Mouse (Mus musculus) stomach, embryonic 14.5 days (tissue): ENCODE measurements around the gene Gm17428. TPM values are rescaled to one million over a fixed set of nuclear protein-coding genes. Genes with fewer than 3 reads are reported as not detected.
"Not testable (repeated sequence)": the region's sequence is repeated elsewhere in the genome, so short reads cannot be mapped to it uniquely, and the experiment has no call there.

Experiments used
- ATAC-seq: fragments of 200-750 bp; cut with Nextera tagmentation; 2 replicates; pipeline ENCODE4 v1.8.0; 2017; ENCODE audit warnings: low read depth, moderate TSS enrichment; ENCODE audit not compliant: insufficient number of reproducible peaks, insufficient read depth, low FRiP score
- H3K27ac ChIP-seq: fragments of 300-500 bp; sonication (generic); 2 replicates; pipeline ENCODE4 v1.5.1; 2014; ENCODE audit warnings: mild to moderate bottlenecking, low read length, moderate library complexity, mixed read lengths
- H3K27me3 ChIP-seq: fragments of 300-500 bp; sonication (generic); 2 replicates; pipeline ENCODE4 v1.6.1; 2014; ENCODE audit warnings: low read length, control low read depth, mixed read lengths; ENCODE audit not compliant: control insufficient read depth, insufficient read depth
- H3K36me3 ChIP-seq: fragments of 300-500 bp; sonication (generic); 2 replicates; pipeline ENCODE4 v1.6.1; 2014; ENCODE audit warnings: mild to moderate bottlenecking, control low read depth, low read length, moderate library complexity, mixed read lengths; ENCODE audit not compliant: control insufficient read depth, insufficient read depth
- H3K4me1 ChIP-seq: fragments of 300-500 bp; sonication (generic); 2 replicates; pipeline ENCODE4 v1.6.1; 2014; ENCODE audit warnings: low read length, control low read depth, mixed read lengths; ENCODE audit not compliant: control insufficient read depth, insufficient read depth
- H3K4me2 ChIP-seq: fragments of 300-500 bp; sonication (generic); replicated peaks from 2 replicates; pipeline ENCODE4 v1.6.1; 2014; ENCODE audit warnings: low read depth, low read length, control low read depth
- H3K4me3 ChIP-seq: fragments of 300-500 bp; sonication (generic); 2 replicates; pipeline ENCODE4 v1.5.1; 2014; ENCODE audit warnings: low read depth, low read length, control low read depth
- H3K9ac ChIP-seq: fragments of 300-500 bp; sonication (generic); replicated peaks from 2 replicates; pipeline ENCODE4 v1.6.1; 2014; ENCODE audit warnings: low read depth, mild to moderate bottlenecking, control low read depth, low read length, moderate library complexity, mixed read lengths
- H3K9me3 ChIP-seq: fragments of 300-500 bp; sonication (generic); 2 replicates; pipeline ENCODE4 v1.6.1; 2016; ENCODE audit warnings: low read depth, low read length, control low read depth; ENCODE audit not compliant: control insufficient read depth
- WGBS: fragments of 180-500 bp; shearing (Covaris S2); extraction: QIAGEN DNeasy Blood & Tissue Kit; methylation state at CpG from one replicate; pipeline ENCODE4 v1.1.7; 2014; 5-methylcytosine and 5-hydroxymethylcytosine counted together
- polyA plus RNA-seq: library from polyadenylated mRNA; unstranded; fragments of >200 nt; fragmentation: Nextera tagmentation; extraction: Ambion mirVana; gene quantifications from 2 replicates; pipeline ENCODE4 v1.2.1, GENCODE M21; 2014

Gene Gm17428
- polyA plus RNA-seq, 1 experiment from 2014 or later, result not detected

- H3K4me2 ChIP-seq, result no peak overlapping the region
- no peak overlapping the region for H3K4me3 ChIP-seq
- H3K27ac ChIP-seq, result no peak overlapping the region
- no peak for ATAC-seq
- no peaks in the 10 kb centered on the region for H3K36me3 ChIP-seq
- WGBS, result 85% methylated on average over 3 of the region's 3 CpGs
- H3K4me1 ChIP-seq, result no peaks in the 10 kb centered on the region
- H3K27me3 ChIP-seq, result no peaks in the 10 kb centered on the region
- H3K9ac ChIP-seq, result no peak overlapping the region
- no peaks in the 10 kb centered on the region for H3K9me3 ChIP-seq
Measured at GRCm38 (mm10) chr14:54959197-54959596, 17.5 kb upstream of the Gm17428 start.

GRCm38 (mm10) chr14:54959853-54960613, 16.7 kb upstream of the Gm17428 start:
- H3K4me2 ChIP-seq, ATAC-seq, H3K4me1 ChIP-seq, H3K36me3 ChIP-seq, H3K9me3 ChIP-seq, H3K4me3 ChIP-seq, H3K9ac ChIP-seq, H3K27me3 ChIP-seq, H3K27ac ChIP-seq: not testable (repeated sequence)
- 88% methylated on average over 12 of the region's 12 CpGs for WGBS

- Histone ChIP-seq H3K9me3 (no peaks in the 10 kb centered on the region), H3K9ac (no peak overlapping the region), H3K4me3 (no peak overlapping the region), H3K27me3 (no peaks in the 10 kb centered on the region), H3K36me3 (no peaks in the 10 kb centered on the region), H3K4me1 (no peaks in the 10 kb centered on the region), H3K27ac (no peak overlapping the region), H3K4me2 (no peak overlapping the region)
- no peak for ATAC-seq
- WGBS, result 64% methylated on average over 10 of the region's 10 CpGs
Measured at GRCm38 (mm10) chr14:54960769-54961168, 16.0 kb upstream of the Gm17428 start.

GRCm38 (mm10) chr14:54961487-54961886, 15.2 kb upstream of the Gm17428 start:
- no peaks in the 10 kb centered on the region for H3K36me3 ChIP-seq
- no peak for ATAC-seq
- WGBS, result 73% methylated on average over 5 of the region's 5 CpGs

GRCm38 (mm10) chr14:54962714-54963113, 14.0 kb upstream of the Gm17428 start:
- no peak overlapping the region for H3K4me3 ChIP-seq
- no peak overlapping the region for H3K9ac ChIP-seq
- no peak overlapping the region for H3K27ac ChIP-seq
- no peak for ATAC-seq
- no peaks in the 10 kb centered on the region for H3K9me3 ChIP-seq
- no peaks in the 10 kb centered on the region for H3K27me3 ChIP-seq
- no peaks in the 10 kb centered on the region for H3K36me3 ChIP-seq
- no peak overlapping the region for H3K4me2 ChIP-seq
- WGBS, result 75% methylated on average over 7 of the region's 7 CpGs
- no peaks in the 10 kb centered on the region for H3K4me1 ChIP-seq

More at GRCm38 (mm10) chr14:54961487-54961886, 15.2 kb upstream of the Gm17428 start:
- H3K27ac ChIP-seq, result no peak overlapping the region
- no peak overlapping the region for H3K4me2 ChIP-seq
- H3K9ac ChIP-seq, result no peak overlapping the region
- no peaks in the 10 kb centered on the region for H3K27me3 ChIP-seq
- no peaks in the 10 kb centered on the region for H3K9me3 ChIP-seq
- no peaks in the 10 kb centered on the region for H3K4me1 ChIP-seq
- no peak overlapping the region for H3K4me3 ChIP-seq

GRCm38 (mm10) chr14:54963727-54964126, 13.0 kb upstream of the Gm17428 start:
- H3K9me3 ChIP-seq, result no peaks in the 10 kb centered on the region
- no peak overlapping the region for H3K4me3 ChIP-seq
- no peak for ATAC-seq
- no peak overlapping the region for H3K4me2 ChIP-seq
- WGBS, result 89% methylated on average over 11 of the region's 11 CpGs
- H3K27ac ChIP-seq, result no peak overlapping the region
- no peaks in the 10 kb centered on the region for H3K27me3 ChIP-seq
- H3K36me3 ChIP-seq, result no peaks in the 10 kb centered on the region
- H3K4me1 ChIP-seq, result no peaks in the 10 kb centered on the region
- no peak overlapping the region for H3K9ac ChIP-seq

GRCm38 (mm10) chr14:54965044-54965443, 11.7 kb upstream of the Gm17428 start:
- no peaks in the 10 kb centered on the region for H3K36me3 ChIP-seq
- H3K27ac ChIP-seq, result no peak overlapping the region
- WGBS, result 72% methylated on average over 15 of the region's 15 CpGs
- H3K27me3 ChIP-seq, result no peaks in the 10 kb centered on the region
- no peak overlapping the region for H3K9ac ChIP-seq
- ATAC-seq, result no peak
- no peak overlapping the region for H3K4me3 ChIP-seq
- H3K9me3 ChIP-seq, result no peaks in the 10 kb centered on the region
- H3K4me2 ChIP-seq, result no peak overlapping the region
- no peaks in the 10 kb centered on the region for H3K4me1 ChIP-seq

GRCm38 (mm10) chr14:54965631-54966030, 11.1 kb upstream of the Gm17428 start:
- no peak overlapping the region for H3K4me3 ChIP-seq
- H3K36me3 ChIP-seq, result no peaks in the 10 kb centered on the region
- no peaks in the 10 kb centered on the region for H3K4me1 ChIP-seq
- no peaks in the 10 kb centered on the region for H3K9me3 ChIP-seq
- WGBS, result 53% methylated on average over 6 of the region's 6 CpGs
- no peak overlapping the region for H3K27ac ChIP-seq
- H3K9ac ChIP-seq, result no peak overlapping the region
- H3K4me2 ChIP-seq, result no peak overlapping the region
- H3K27me3 ChIP-seq, result no peaks in the 10 kb centered on the region
- ATAC-seq, result no peak
